Mouse (Mus musculus) granulocyte monocyte progenitor cell, adult 5-6 weeks (primary cell): ENCODE data around the gene Ubash3a. TPM values are rescaled to one million over a fixed set of nuclear protein-coding genes. Genes with fewer than 3 reads are reported as not detected.
"Not testable (repeated sequence)": the region's sequence is repeated elsewhere in the genome, so short reads cannot be mapped to it uniquely, and the experiment has no call there.

Experiments used
- ATAC-seq: replicated peaks from 2 replicates; pipeline ENCODE4 v1.8.0; 2016; ENCODE audit warnings: mild to moderate bottlenecking, moderate TSS enrichment, inconsistent platforms; ENCODE audit not compliant: poor library complexity, severe bottlenecking
- total RNA-seq, 2 experiments: library from RNA; stranded (forward) in 1 of 2; stranded (reverse) in 1 of 2; fragments of 200-712, 200-1000 nt in 1 of 2; fragments of >200 nt in 1 of 2; fragmentation: Nextera tagmentation in 1 of 2; gene quantifications; 2 replicates each; pipeline ENCODE4 v1.2.3; 2014 to 2017

Gene Ubash3a
- total RNA-seq, 2 experiments from 2014 or later: 36.4 to 39.5 TPM

DNA sequence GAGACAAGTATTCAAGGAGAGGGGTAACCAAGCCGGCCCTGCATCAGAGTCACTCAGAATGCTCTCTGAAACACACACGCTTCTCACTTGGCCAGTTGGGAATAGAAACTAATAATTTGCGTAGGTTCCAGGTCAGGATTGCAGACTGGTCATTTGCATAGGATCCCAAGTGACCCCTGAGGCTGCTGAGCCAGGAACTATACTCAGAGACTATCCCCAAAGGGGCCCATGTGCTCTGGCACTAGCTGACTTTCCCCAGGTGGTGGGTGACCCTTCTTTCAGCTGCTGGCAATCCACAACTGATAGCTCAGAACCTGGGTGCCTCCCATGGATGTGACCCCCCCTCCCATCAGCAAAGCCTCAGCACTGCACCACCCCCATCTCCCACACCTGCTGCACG is 51.5 kb downstream of the Ubash3a start:
- no peak for ATAC-seq

DNA sequence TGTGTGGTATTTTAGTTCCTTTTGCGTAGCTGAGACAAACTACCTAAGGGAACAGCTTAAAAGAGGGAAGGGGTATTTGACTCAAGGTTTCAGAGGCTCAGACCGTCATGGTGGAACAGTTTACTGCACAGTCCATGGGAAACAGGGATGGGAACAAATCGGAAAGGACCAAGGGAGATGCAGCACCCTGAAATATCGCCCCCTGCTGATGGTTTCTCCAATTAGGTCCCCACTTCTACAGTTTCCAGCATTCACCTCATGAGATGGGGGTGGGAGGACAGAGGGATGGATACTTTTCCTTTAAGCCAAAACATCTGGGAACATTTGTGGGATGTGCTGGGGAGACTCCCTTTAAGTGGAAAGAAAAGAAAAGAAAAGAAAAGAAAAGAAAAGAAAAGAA is 52.2 kb downstream of the Ubash3a start:
- ATAC-seq: no peak

DNA sequence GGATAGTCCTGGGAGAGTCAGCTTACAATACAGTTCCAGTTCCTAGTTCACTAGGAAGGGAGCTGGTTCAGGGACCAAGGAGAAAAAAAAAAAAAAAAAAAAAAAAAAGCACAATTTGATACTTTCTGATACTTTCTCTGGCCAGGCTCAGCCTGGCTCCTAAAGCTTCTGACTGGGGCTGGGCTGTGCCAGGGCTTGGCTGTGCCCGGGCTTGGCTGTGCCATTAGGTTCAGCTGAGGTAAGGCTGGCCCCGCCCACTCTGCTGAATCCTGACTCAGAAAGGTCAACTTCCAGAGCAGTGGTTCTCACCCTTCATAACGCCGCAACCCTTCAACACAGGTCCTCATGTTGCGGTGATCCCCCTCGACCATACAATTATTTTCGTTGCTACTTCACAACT is 52.8 kb downstream of the Ubash3a start:
- no peak for ATAC-seq

DNA sequence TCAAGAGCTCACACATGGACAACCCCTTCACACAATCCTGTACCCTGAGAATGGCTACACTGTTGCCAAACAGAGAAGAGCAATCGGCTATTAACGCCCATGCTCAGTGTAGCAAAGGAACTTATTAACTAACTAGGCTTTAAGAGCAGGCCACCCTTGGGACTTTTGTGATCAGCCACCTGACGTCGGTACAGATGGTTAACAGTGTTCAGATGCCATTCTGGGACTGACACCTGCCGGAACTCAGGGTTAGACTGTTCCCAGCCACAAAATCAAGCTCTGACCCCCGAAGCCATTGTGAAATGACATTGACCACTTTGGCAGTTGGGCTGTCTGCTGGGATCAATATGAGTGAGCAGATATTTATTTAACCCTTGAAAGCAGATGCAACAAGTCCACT is 53.7 kb downstream of the Ubash3a start:
- no peak for ATAC-seq

DNA sequence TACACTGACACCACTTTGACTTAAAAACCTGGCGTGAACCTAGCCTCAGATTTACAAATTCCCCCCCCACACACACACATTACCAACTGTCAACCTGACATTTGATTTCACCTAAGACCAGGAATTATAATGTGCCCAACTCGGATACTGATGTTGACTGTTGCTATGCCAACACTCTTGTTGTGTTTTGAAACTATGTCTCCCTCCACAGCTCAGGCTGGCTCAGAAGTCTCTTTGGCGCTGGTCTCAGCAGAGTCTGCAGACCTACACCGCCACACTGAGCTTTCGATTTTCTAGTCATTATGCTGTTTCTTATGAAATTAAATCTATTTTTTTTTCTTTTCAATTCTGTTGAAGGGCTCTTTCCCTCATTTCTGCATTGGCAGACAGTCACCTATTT is 55.0 kb downstream of the Ubash3a start:
- no peak for ATAC-seq

DNA sequence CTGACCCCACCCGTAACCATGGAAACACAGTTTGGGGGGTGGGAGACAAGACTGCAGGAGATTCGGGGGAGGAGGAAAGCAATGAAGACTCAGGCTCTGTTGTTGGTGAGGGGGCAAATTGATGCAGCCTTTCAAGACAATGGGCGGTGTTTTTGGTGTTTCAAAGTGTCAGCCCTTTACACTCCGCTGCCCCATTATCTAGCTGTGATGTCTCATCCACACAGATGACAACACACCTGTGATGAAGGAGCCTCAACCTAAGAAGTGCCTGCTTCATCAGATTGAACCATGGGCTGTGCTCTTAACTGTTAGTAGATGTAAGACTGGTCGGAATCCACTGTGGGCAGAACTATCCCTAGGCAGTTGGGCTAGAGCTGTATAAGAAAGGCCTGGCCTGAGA is 56.1 kb downstream of the Ubash3a start:
- ATAC-seq: no peak

DNA sequence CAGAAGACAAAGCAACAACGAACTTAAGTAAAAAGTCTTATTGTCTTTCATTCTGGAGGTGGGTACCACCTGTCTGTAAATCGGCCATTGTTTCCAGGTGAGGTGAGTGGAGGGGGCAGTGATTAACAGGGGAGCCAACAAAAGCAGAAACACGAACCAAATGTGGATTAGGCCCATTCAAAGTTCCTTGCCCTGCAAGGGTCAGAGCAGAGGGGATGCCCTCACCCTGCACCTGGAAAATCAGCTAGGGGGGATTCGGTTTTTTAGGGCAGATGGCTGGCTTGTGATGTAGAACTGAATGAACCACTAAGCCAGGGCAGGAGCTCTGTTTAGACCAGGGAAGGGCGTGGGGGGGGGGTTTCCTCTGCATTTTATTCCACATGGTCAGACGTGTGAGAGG is 56.7 kb downstream of the Ubash3a start:
- no peak for ATAC-seq

DNA sequence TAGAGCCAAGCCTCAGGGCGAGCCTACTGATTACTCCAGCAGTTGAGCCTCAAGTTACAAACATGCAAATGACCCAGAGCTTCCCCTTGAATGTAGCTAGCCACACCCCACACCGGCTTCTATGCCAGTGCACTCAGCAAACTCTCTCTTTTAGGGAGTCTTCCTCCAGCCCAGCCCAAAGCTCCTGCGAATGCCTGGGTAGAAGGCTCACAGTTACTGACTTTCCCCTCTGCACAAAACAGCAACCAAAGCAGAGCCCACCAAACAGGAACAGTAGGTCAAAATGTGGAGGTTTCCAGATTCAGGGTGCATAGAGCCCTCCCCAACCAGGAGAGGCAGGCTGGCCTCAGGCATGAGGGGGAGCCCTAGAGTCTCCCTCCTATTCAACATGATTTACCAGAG is 57.5 kb downstream of the Ubash3a start:
- peak; percentile 62; the same call in 1 of the 2 replicates for ATAC-seq

DNA sequence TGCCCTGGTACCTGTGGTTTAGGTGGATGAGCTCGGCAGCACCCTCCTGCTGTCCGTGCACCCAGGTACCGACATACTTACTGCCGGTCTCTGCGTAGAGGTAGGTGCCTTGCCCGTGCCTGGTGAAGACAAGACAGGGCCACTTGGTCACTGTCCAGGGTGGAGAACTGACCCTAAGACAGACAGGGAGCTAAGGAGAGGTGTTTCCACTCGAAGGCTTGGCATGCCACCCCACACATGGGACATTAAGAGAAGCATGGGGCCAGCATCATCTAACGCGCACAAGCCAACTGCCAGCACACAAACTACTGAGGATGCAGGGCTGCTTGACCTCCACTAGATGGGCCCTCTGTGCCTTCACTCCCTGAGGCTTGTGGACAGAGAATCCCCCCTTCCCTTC is 58.2 kb downstream of the Ubash3a start:
- ATAC-seq: no peak

DNA sequence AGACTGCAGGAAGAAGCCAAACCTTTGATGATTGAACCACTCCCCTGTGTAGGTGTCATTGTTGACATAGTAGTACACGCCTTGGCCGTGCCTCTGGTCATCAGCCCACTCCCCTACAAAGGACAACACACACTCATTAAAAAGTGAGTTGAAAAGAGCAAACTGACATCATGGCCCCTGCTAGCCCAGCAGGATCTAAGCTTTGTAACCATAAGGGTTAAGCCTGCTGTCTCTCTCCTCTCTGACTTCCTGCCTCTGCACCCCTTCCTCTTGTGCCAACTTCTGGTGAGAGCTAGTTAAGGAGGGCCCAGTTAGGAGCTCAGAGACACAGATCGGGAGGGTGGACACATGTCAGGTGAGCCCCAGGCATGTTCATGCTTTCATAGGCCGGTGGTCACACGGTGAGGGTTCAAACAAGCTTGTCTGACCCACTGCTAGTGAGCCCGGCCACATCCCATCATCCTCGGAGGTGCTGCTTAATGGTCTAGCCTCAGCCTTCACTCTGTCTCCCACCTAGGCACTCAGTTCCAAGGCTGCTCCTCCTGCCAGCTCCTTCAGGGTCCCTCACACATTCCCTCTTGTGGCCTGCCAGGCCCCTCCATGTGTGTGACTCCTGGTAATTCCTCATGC is 58.8 kb downstream of the Ubash3a start:
- ATAC-seq: peak; percentile 27; the same call in 1 of the 2 replicates

DNA sequence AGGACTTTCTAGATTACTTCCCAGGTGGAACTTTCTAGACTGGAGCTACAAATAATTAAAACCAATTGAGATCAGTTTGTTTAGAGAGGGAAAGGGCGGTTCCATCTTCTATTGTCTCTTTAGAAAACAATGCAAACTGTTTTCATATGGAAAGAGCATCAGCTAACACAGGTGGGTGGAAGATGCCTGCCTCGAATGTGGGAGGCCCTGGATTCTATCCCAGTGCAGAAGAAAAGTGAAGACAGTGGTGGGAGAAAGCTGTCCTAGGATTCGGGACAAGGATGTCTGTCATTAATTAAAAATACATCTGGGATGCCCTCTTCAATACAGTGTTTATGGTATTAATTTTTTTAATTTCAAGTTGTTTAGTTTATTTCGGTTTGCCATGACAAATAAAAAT is 59.5 kb downstream of the Ubash3a start:
- ATAC-seq: no peak

DNA sequence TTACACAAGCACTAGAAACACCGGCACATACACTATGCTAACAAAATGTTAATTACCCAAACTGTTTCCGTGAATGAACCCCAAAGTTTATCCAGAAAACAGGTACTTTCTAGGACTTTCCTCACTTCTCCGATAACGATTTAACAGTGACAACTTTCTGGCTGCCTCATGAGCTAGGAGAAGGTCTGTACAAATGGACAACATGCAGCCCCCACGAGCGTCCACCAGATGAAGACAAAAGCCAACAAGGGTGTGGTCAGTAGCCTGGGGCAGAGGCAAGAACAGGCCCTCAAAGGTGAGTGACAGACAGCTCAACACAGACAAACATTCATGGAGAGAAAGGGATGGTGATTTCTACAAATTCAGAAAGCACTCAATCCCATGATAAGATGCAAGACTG is 59.9 kb downstream of the Ubash3a start:
- no peak for ATAC-seq

DNA sequence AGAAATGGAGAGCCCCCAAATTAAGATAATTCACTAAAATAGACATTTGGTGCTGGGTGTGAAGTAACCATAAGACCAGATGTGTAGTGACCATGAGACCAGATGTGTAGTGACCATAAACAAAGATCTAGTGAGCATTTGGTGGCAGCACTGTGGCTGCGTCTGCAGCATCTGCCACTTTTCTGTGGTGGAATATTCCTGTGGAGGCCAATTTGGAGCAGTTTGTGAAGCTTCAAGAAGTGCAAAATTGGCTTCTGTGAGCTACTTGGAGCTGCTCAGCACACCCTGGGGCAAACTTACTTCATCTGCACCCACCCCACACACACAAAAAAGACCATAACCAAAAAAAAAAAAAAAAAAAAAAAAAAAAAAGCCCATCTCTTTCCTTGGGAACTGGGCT is 60.3 kb downstream of the Ubash3a start:
- no peak for ATAC-seq

DNA sequence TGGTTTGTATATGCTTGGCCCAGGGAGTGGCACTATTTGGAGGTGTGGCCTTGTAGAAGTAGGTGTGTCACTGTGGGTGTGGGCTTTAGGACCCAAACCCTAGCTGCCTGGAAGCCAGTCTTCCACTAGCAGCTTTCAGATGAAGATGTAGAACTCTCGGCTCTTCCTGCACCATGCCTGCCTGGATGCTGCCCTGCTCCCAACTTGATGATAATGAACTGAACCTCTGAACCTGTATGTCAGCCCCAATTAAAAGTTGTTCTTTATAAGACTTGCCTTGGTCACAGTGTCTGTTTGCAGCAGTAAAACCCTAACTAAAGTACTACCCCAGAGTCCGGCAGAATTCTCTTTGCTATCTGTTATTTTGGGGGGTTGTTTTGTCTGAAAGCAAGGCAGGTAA is 62.1 kb downstream of the Ubash3a start:
- no peak for ATAC-seq

DNA sequence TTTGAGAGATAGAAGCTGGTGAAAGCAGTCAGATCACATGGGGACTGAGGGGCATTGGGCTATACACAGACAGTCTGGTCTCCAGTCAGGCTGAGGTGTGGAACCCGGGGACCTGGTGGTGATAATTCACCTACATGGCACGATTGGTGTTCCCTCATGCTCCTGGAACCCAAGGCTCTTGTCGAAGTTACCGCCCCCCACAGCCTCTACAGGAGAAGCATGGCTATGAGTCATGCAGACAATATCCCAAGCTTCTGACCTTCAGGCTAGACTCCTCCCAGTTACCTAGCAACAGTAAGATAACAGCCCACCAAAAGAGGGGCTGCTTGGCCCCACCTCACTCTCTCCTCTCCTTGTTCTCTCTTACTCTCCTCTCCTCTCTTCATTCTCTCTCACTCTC is 62.6 kb downstream of the Ubash3a start:
- no peak for ATAC-seq

DNA sequence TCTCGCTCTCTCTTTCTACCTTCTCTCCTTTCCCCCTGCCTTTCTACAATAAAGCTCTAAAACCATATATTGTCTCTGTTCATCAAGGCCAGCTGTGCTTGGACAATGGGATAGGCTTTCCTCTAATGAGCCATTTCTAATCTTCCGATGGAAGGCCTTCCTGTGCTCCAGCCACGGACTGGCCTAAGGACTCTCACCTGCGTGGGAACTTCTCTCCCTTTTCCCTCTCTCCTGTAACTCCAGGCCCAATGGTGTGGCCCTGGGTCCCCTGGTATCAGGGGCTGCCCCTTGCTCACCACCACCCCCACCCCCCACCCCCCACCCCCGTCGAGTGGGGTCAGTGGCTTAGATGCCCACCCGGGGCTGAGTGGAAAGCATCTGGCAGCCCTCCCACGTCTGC is 63.1 kb downstream of the Ubash3a start:
- ATAC-seq: not testable (repeated sequence)

DNA sequence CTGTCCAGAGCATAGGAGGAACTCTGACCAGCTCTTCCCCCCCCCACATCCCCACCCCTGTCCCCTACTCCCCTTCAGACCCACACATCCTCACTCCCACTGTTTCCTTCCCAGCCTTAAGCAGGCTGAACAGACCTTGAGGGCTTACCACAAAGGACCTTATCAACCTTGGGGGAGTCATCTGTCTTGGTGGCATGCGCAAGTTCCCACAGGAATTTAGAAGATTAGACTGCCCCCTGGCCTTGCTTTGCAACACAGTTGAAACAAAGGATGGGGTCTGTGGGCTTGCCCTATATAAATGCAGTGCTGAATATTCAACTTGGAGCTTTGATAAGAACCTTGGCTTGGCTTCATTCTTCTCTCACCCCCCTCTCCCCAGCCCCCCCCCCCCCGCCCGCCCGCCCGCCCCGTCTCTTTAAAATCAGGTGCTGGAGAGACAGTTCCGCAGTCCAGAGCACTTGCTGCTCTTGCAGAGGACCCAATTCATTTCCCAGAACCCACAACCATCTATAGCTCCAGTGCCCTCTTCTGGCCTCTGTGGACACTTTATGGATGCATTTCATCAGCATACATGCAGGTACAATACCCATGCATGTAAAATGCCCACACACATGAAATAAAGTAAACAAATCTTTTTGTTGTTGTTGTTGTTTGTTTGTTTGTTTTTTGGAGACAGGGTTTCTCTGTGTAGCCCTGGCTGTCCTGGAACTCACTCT is 63.6 kb downstream of the Ubash3a start:
- ATAC-seq: no peak

DNA sequence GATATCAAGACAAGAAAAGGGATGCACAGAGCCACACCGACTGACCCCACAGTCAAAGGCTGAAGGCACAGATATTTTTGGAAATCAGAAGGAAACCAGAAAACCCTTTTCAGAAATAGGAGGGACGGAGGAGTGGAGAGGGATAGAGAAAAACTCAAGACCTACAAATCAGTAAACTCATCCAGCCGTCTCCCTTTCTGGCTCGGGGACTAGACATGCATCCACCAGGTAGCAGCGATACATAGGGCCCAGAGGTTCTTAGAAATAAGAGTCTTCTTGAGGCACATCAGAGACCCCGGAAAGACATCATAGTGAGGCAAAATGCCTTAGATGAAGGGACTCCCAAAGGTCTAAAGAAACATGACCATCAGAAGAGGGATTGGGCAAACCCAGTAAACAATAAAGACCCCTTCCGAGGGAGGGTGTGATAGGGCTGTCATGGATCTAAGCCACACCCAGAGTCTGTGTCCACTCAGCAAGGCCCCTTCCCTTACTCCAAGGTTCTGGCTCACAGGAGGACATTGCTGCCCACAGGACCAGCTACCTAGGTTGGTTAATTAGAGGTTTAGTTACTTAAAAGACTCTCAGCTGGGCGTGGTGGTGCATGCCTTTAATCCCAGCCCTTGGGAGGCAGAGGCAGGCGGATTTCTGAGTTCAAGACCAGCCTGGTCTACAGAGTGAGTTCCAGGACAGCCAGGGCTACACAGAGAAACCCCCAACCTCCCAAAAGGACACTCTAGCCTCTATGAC is 64.9 kb downstream of the Ubash3a start:
- no peak for ATAC-seq

DNA sequence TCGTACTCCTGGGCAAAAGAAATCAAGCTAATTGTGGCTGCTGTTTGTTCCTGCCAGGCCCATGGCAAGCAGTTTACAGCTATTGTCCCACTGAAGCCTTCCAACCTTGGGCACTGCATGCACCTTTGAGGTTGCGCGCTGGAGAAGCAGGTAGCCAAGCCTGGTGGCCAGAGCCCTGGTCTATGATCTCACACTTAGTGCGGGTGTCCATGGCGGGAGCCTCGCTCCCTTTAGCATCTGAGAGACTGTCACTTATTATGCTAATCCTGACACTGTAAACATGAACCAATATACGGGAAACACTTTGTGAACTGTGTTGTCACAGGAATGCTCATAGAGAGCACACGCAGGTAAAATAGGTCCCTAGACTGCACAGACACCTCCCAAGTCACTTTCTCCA is 66.0 kb downstream of the Ubash3a start:
- no peak for ATAC-seq

DNA sequence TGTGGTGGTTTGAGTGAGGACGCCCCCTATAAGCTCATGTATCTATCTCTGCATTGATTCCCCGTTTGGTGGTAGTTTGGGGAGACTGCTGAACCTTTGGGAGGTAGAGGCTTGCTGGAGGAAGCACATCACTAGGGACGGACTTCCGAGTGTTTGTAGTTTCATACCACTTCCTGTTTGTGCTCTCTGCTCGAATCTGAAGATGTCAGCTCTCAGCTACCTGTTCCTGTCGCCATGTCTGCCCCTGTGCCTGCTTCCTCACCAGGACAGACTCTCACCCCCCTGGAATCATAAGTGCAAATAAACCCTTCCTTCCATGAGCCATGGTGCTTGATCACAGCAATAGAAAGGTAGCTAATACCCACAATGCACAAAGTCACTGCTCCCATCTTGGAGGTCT is 67.5 kb downstream of the Ubash3a start:
- ATAC-seq: no peak; the same call in 1 of the 2 replicates

DNA sequence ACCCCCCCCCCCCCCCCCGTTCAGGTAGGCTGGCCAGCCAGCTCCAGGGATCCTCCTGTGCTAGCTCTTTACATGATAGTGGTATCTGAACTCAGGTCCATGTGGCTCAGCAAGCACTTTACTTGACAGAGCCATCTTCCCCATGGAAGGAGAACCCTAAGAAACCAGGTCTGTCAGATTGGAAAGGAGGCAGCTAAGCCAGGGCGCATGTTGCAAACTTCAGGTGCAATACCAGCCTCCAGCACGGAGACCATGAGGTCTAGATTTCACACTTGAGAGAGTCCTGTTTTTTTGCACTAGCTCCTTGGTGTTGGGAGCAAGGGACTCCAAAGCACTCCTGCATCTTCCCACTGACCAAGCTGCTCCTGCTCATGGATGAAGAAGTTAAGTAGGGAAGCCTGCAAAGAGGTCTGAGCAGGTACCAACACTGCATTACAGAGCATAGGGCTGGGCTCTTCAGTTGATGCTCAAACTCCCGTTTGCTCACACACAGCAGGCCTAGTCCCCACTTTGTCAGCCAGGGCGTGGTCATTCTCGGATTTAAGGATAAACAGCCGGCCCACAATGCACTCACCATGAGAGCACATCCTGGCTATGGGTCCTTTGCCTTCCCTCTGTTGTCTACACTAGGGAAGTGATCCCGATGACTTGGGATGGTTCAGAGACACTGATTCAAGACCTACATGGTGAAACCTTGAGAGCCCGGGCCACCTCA is 68.7 kb downstream of the Ubash3a start:
- ATAC-seq: peak; percentile 20; the same call in 1 of the 2 replicates
